Mouse (Mus musculus): ENCODE data around the gene Mok.
A peak's percentile ranks its signal among the peaks of the same experiment; 100 is the strongest.

The Mok gene

DNA sequence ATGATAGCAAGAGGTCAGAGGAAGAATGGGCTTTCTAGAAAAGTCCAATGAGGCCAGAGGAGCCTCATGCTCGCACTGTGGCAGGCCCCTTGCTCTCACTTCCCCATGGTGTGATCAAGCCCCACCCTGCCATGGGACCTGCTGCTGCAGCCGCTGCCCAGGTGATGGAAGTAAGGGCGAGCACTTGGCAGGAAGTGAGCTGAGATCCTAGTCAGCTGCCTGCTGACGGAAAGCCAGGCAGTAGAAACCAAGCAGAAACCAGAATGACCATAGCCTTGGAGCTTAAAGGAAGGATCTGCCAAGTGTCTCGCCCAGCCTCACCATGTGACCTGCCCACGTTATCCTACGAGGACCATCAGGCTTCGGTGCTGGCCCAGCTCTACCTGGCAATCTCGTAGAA, 27.6 kb downstream of the Mok start:
- DNase-seq (ENCODE audit: low read depth, low spot score), result no peak

DNA sequence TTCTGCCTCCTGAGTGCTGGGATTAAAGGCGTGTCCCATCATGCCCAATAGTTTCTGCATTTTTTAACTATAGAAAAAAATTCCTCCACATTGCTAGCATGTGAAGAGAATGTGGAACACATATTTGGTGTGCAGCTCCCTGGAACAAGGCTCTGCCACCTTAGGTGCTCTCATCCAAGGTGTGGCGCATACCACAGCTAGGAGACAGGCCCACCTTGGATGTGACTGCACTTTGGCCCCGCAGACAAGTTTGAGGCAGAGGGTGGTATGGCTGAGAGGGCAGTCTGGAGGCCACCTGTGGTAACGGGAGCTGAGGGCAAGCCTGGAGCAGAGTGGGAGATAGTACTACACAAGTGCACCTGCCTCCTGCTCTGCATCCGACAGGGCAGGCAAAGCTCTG, 31.9 kb downstream of the Mok start:
- DNase-seq (ENCODE audit: low read depth, low spot score), result no peak

DNA sequence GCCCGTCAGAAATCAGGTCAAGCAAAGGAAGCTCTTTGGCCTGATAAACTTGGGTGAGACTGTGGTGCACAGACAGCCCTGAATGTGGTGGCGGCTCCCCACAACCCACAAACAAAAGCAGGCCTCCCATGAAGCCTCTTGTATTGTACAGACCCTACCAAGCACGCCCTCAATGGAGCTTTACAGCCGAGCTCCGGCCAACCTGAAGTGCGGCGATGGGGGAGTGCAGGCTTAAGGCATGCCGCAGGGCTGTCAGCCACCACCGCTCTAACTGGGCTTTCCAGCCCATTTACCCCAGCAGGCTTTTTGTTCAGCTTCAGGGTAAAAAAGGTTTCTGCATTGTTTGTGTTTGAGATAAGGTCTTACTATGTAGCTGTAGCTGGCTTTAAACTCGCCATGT, 32.3 kb downstream of the Mok start:
- DNase-seq (ENCODE audit: low read depth, low spot score), result no peak

DNA sequence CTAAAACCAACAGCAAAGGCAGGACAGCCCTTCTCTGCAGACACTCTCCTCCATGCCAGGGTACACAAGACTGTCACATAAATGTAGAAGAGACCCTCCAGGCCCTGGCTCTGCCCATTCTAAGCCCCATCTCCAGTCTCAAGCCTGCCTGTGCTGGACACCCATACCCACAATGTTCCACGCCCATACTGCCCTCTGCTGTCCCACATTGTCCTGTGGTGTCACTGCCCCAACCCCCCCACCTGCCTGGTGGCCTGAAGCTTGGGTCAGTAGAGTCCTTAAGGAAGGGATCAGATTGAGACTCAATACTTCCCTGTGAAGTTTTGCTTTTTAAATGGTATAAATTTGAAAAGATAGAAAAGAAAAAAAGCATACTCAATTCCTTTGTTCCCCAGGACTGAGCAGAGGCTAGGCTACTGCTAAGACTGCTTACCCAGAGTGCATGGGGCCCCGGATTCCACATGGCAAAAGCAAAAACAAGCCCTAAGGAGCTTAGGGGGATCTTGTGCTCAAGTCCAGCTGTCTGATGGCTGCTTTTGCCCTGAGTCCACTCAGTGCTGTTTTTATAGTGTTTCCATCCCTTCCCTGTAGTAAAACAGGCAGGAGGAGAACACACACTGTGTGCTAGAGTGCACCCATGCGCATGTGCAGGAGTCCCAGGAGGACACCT, 34.3 kb downstream of the Mok start:
- no peak for DNase-seq (ENCODE audit: low read depth, low spot score)

DNA sequence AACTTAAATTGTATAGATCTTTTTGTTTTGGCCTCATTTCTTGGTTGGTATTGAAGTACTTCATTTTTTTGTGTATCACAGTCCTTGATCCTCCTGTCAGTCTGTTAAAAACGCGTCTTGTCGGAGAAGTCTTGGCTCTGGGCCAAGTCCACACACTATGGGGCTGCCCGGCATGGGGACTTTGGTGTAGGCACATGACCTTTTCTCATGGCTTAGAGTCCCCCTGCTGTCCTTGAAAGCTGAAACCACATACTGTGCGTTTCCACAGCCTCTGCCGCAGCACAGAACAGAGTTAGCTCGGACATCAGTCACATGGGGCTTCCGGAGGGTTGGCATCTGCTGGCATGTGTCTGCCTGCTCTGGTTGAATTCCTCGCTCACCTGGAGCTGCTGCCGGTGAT, 36.5 kb downstream of the Mok start:
- peak; percentile 51 for DNase-seq (ENCODE audit: low read depth, low spot score)

DNA sequence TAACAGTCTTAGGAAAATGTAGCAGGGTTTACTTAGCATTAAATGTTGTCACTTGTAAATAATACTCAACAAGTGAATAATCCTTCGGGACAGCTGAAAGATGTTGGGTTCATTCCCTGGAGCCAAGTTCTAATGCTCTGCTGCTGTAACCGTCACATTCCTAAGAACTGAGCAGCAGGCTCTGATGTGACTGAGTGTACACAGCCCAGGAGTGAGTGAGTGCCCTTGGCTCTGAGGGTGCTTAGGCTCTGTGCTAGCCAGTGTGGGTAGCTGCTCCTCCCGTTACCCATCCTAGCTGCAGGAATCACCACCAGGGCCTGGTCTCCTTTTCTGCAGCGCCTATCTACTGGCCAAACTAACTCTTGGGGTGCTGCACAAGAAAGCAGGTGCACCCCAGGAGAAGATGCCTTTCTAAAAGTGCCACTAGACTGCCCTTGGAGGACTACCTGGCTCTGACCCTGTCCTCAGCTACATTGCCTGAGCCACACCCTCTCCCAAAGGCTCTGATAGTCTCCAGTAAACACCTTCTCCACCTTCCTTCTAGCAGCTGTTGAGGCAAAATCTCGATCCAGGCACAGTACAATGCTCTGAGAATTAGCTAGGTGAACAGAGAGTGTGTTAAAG, 38.0 kb downstream of the Mok start:
- DNase-seq (ENCODE audit: low read depth, low spot score), result no peak

DNA sequence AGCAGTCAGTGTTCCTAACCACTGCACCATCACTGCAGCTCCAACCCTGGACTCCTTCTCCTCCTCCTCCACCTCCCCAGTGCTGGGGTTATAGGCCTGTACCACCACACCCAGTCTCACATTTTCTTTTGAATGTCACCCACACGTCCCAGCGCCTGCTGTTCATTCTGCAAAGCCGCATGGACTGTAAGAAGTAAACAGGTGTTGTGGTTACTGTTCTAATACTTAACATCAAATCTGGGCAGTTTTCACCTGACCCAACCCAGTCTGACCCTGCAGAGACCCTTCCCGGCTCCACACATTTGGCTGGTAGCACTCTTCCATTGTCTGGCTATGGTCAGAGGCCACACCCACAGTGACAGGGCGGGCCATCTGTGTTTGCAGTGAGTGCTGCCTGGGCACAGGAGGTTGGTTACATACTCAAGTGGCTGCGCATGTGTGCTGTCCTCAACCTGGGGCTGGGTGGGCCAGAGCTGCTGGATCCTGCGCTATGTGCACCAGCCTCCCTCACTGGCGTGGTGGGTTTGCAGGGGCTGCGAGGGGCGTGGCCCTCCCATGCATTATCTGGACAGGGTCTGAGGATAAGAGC, 38.8 kb downstream of the Mok start:
- no peak for DNase-seq (ENCODE audit: low read depth, low spot score)

DNA sequence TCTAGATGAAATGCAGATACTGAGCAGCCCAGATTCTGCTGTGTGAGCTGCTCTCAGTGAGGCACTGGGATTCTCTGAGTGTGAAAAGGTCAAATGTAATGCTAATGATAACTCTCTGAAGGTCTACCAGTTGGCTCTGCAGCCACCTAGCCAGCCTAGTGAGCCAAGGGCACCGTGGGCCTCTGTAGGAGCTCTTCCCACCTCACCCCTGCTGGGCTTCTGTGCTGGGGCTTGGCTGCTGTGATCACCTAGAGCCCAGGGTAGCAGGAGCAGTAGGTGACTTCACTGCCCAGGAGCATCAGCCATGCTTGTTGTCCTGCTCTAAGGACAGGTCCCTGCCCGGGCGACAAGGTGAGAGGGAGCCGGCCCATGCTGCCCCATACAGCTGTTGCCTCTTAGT, 41.5 kb downstream of the Mok start:
- no peak for DNase-seq (ENCODE audit: low read depth, low spot score)

DNA sequence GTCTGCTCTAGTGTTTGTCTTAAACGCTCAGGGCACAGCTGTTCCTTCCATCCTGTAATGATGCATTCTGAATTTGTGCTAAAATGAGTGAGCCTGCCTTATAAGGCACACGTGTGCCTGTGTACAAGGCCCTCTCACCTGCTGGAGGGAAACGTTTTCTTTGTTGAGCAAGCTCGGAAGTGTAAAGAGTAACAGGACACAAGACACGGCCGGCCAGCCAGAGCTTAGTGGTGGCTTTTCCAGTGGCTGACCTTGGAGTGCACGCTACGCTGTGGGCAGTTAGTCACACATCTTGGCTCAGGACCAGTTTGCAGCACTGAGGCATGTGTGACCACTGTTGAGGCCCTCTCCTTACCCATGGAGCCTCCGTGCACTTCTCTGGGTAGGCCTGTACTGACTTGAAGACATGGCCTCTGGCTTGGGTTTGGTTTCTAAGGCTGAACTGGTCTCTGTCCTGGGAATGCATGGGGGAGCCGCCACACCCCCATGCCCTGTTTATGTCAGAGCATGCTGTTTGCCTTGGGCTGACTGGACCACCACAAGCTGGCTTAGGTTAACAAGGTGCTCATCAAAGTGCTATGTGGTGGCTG, 42.8 kb downstream of the Mok start:
- DNase-seq (ENCODE audit: low read depth, low spot score), result no peak

DNA sequence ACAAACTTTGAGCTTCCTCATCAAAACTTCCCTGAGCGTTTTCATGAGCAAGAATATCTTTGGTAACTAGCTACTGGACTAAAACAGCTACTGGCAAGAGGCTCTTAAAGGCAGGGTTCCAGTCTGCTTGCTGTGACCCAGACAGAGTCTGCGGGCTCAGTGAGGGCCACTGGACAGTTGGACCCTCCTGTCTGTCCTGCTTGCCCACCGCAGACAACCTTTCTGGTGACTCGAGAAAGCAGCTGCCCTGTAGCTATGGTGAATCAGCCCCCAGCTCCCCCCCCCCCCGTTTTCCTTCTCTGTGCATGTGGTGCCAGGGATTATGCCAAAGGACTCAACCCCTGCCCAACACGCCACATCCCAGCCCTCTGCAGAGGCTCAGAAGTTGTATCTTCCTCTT, 43.5 kb downstream of the Mok start:
- DNase-seq (ENCODE audit: low read depth, low spot score), result no peak

DNA sequence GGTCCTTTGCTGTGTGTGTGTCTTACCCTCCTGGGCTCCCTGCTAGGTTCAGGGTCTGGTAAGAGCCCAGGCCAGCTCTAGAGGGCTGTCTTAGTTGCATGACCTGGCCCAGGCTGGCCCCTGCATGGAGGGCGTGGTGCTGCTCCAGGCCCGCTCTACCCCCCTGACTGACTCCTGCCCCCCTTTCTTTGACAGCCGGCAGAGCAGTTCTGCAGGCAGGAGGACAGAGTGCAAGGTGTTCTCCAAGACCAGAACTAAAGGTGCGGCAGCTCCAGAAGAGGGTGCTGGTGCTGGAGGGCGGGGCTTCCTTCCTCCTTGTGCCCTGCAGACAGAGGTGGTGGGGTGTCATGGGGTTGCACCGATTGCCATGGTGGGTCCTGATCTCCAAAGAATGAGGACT, 44.0 kb downstream of the Mok start:
- DNase-seq (ENCODE audit: low read depth, low spot score), result no peak

DNA sequence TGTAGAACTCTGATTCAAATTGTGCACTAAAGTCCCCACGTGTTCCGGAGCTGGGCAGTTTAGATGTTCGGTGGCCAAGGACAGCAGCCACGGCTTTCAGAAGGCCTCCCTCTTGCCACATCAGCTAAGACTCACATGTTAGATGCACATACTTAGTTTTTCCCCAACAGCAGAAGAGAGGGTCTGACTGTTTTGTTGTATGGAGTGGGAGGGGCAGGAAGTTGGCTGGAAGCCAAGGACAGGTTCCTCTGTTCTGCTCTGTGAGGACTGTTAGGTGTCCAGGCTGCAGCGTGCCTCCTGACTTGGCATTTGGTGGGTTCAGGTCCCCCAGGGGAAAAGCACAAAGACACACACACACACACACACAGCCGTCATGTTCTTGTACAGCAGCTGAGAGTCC, 45.7 kb downstream of the Mok start:
- no peak for DNase-seq (ENCODE audit: low read depth, low spot score)

DNA sequence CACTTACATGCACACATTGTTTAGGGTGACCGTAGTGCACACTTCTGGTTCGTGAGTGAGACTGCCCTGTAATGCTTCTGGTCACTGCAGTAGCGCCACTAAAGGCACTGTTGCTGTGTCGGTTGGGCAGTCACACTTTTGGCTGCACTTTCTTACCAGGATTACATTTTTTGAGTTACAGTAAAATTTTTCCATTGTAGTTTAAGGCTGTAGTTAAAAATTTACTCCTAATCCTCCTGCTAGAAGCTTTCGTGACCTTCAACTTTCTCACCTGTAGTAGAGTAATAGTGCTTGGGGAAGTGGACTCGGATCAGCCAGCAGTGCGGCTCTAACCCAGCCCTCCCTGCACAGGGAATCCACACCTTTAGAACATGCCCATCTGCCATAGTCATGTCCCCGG, 49.7 kb downstream of the Mok start:
- DNase-seq (ENCODE audit: low read depth, low spot score), result no peak

DNA sequence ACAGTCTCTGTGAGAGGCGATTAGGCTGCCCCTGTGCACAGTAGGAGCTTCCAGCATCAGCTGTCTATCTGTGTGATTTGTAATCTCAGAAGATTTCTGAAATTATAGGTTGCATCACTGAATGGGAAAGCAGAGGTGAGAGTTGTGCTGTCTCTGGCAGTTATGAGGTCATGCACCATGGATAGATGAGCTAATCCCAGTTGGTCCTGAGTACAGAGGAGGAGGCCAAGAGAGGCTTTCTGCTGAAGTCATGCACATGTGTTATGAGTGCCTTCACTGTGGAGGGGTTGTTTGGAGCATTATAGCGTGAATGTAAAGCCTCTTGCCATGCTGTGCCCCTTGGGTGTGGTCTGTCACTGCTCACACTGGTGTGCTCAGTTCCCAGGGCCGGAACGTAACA, 50.2 kb downstream of the Mok start:
- no peak for DNase-seq (ENCODE audit: low read depth, low spot score)

DNA sequence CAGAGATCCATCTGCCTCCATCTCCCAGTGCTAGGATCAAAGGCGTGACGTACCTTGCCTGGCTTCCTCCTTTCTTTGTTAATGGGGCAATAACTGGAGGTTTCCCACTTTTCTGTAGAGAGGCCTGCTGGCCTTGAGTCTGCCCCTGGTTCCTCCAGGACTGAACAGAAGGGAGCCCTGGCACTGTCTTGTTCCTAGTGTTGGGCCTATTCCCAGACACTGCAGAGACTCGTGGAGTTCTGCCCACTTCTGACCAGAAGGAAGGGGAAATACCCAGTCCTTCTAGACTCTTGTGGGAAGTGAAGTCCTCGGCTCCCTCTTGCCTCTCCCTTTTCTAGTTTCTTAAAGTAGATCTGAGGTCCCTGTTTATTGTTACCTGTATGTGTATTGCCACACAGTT, 54.5 kb downstream of the Mok start:
- no peak for DNase-seq (ENCODE audit: low read depth, low spot score)

DNA sequence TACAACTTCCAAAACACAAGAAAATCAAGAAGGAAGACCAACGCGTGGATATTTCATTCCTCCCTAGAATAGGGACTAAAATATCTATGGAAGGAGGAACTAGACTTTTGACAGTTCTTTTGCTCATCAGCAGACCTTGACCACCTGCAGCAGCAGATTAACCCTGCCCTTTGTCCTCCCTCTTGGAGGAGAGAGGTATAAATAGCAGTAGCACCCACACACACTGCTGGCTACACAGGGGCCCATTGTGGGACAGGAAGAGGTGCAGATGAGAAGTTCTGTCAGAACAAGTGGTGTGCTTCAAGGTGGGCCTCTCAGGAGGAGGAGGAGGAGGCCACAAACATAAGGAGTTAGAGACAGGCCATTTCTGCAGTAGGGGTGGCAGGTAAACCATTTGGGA, 56.5 kb downstream of the Mok start:
- no peak for DNase-seq (ENCODE audit: low read depth, low spot score)

DNA sequence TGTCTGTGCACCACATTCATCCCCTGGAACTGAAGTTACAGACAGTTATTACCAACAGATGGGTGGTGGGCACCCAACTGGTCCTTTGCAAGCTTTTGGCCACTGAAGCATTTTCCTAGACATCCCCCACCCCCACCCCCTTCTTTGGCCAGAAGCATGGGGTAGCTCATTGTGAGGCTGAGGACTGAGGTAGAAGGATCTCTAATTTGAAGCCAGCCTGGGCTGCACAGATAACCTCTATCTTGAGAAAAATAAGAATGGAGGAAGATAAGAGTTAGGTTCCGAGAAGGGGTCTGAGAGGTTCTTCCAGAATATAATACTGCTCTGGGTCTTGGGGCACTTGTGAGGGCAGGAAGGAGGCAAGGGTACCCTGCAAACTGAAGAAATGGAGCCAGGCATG, 58.5 kb downstream of the Mok start:
- DNase-seq (ENCODE audit: low read depth, low spot score), result no peak

DNA sequence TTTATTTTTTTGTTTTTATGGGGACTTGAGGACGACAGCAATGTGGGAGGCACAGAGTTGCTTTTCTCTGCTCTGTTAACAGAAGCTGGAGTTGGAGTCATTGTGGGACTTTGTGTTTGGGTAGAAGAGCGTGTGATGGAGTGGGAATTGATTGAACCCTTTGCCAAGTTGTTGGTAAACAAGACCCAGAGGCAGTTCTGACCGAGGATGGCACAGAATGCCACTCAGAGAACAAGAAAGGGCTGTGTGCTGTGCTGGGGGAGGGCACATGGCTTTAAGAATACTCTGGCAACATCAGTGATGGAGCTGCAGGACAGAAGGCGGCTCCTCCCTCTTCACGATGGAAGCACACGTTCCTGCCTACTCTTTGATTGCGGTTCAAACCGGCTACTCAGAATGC, 59.6 kb downstream of the Mok start:
- no peak for DNase-seq (ENCODE audit: low read depth, low spot score)

DNA sequence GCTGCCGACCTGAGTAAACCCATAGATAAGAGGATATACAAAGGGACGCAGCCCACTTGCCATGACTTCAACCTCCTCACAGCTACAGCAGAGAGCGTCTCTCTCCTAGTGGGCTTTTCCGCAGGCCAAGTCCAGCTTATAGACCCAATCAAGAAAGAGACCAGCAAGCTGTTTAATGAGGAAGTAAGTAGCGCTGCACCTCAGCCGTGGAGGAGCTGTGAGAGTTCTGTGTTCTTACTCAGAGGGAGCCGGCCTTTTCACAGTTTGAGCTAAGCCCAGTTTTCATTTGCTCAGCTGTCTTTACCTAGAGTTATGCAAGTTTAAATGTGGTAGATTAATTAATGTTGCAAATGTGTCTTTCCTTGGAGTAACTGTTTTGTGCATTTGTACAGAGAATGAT, 61.4 kb downstream of the Mok start:
- DNase-seq (ENCODE audit: low read depth, low spot score), result no peak

DNA sequence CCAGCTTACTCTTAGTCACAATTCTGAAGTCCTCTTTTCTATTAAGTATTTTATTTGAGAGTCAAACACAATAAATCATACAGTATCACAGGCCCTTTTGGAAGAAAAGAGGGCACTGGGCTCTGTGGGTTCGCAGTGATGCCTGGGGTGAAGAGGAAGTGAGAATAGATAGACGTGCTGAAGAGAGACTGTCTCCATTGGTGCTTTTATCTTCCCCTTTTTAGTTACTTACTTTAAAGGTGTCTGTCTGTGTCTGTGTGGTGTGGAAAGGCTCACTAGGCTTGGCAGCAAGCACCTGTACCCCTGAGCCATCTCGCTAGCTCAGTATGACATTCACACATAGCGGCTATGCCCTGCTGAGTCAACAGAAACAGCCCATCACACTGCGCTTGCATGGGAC, 62.9 kb downstream of the Mok start:
- no peak for DNase-seq (ENCODE audit: low read depth, low spot score)

DNA sequence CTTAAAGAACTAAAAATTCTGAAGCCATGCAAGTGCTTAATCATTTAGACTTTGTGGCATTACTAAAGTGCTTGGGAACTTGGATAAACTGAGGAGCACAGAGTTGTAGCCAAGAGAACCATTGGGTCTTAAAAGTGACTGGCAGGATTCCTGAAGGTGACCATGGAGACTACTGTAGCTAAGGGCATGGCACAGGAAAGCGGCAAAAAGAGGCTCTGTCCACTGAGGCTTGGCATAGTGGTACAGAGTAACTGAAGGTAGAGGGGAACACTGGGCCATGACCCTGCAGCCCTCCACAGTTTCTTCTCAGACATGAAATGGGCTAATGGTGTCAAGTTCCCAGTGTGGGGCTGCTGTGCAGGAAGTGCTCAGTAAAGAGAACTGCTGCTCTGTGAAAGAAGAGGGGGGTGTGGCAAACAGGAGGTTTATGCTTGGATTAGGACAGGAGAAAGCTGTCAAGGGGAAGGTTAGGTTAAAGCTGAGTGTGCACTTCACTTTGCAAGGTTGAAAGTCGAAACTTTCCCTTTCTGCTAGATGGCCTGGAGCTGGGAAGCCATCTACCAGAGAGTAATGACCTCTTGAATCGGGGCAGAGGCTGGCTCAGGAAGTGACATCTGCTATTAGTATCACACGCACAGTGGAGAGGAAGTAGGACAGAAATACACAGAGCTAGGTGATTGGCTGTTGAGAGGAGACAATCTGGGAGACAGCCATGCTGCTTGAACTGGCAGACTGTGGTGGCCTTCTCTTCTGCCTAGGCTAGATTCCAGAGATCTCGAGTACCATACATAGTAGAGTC, 64.9 kb downstream of the Mok start:
- DNase-seq (ENCODE audit: low read depth, low spot score), result peak; percentile 9

DNA sequence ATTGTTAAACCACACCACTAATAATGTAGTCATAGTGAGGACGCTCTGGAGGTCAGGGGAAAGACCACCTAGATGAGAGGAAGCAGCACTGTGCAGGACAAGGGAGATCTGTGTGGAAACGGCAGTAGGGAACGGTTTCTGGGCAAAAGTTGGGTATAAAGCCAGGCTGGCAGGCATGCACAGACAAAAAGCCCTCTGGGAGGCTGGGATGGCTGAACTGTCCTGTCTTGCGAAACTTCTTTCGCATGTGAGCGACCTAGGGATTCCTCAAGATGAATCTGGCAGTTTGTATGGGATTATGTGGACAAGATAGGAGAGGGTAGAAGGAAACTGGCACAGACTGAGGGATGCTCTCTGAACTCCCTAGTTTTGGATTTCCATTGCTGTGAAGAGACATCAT, 68.8 kb downstream of the Mok start:
- no peak for DNase-seq (ENCODE audit: low read depth, low spot score)
